In genomic region chr16:30122211-30123070, GRCm38 (mm10) we compare ENCODE assay signal across 20 mouse cellular contexts. TPM values are rescaled to one million over a fixed set of nuclear protein-coding genes. Genes with fewer than 3 reads are reported as not detected.
DNase-seq lines count a peak whose midpoint lies in the region; ATAC-seq and TF ChIP-seq lines count a peak whose summit lies in the region.
"Had no signal": no experiment of that assay in that cellular context is flagged by ENCODE, and none has a peak within 500 bp of the region (broad histone marks: within the 10 kb centered on the region; RNA-seq: fewer than 3 reads in every experiment).

No protein-coding gene starts in this region.

- no peak for ATAC-seq in forebrain, embryonic 16.5 days
- ATAC-seq in hindbrain, embryonic 11.5 days (ENCODE audit: low FRiP score): no peak
- no peak for ATAC-seq in hindbrain, embryonic 12.5 days (ENCODE audit: low FRiP score)
- ATAC-seq in stomach, embryonic 16.5 days (ENCODE audit: insufficient read depth, low FRiP score): no peak
- ATAC-seq in stomach, postnatal 0 days (ENCODE audit: low FRiP score, low TSS enrichment): no peak
- ATAC-seq in intestine, postnatal 0 days: no peak
- ATAC-seq: hindbrain, embryonic 16.5 days had no signal

- H3K4me2 ChIP-seq in forebrain, embryonic 16.5 days (ENCODE audit: low read length): no peak overlapping the region
- H3K4me2 ChIP-seq in hindbrain, embryonic 11.5 days (replicated peaks; ENCODE audit: low read depth, low read length): no peak overlapping the region
- H3K4me2 ChIP-seq in hindbrain, embryonic 12.5 days (replicated peaks): no peak overlapping the region
- no peak overlapping the region for H3K4me2 ChIP-seq in stomach, embryonic 16.5 days (ENCODE audit: low read depth, low read length)
- no peak overlapping the region for H3K4me2 ChIP-seq in stomach, postnatal 0 days (replicated peaks; ENCODE audit: low read depth)
- no peak overlapping the region for H3K4me2 ChIP-seq in intestine, postnatal 0 days (replicated peaks; ENCODE audit: low read depth)
- H3K4me2 ChIP-seq: liver, embryonic 11.5 days had no signal

- H3K36me3 ChIP-seq in forebrain, embryonic 10.5 days (replicated peaks): no peaks in the 10 kb centered on the region
- H3K36me3 ChIP-seq in forebrain, embryonic 16.5 days (ENCODE audit: control insufficient read depth, insufficient read depth): no peaks in the 10 kb centered on the region
- no peaks in the 10 kb centered on the region for H3K36me3 ChIP-seq in hindbrain, embryonic 11.5 days (ENCODE audit: control insufficient read depth, insufficient read depth, low read length)
- no peaks in the 10 kb centered on the region for H3K36me3 ChIP-seq in hindbrain, embryonic 12.5 days
- no peaks in the 10 kb centered on the region for H3K36me3 ChIP-seq in stomach, embryonic 16.5 days (ENCODE audit: control insufficient read depth, insufficient read depth, low read length)
- H3K36me3 ChIP-seq in stomach, postnatal 0 days (ENCODE audit: control insufficient read depth, insufficient read depth, low read length): no peaks in the 10 kb centered on the region
- no peaks in the 10 kb centered on the region for H3K36me3 ChIP-seq in intestine, postnatal 0 days (ENCODE audit: control insufficient read depth, insufficient read depth)

- H3K4me1 ChIP-seq in forebrain, embryonic 10.5 days: peaks cover 48% of the 10 kb centered on the region
- H3K4me1 ChIP-seq in forebrain, embryonic 16.5 days (replicated peaks; ENCODE audit: control insufficient read depth, insufficient read depth, low read length): peaks cover 7% of the 10 kb centered on the region
- peaks cover 7% of the 10 kb centered on the region; the same call in 1 of the 2 replicates for H3K4me1 ChIP-seq in hindbrain, embryonic 11.5 days (replicated peaks; ENCODE audit: control insufficient read depth, insufficient read depth, low read length)
- peaks cover 24% of the 10 kb centered on the region for H3K4me1 ChIP-seq in hindbrain, embryonic 12.5 days
- peaks cover 12% of the 10 kb centered on the region; the same call in 1 of the 2 replicates for H3K4me1 ChIP-seq in stomach, embryonic 16.5 days (ENCODE audit: control insufficient read depth, insufficient read depth, low read length)
- no peaks in the 10 kb centered on the region for H3K4me1 ChIP-seq in stomach, postnatal 0 days (replicated peaks; ENCODE audit: control insufficient read depth, insufficient read depth)
- no peaks in the 10 kb centered on the region for H3K4me1 ChIP-seq in intestine, postnatal 0 days (replicated peaks; ENCODE audit: control insufficient read depth, insufficient read depth, low read length)

- H3K9me3 ChIP-seq in forebrain, embryonic 10.5 days: peaks cover 4% of the 10 kb centered on the region
- H3K9me3 ChIP-seq in forebrain, embryonic 16.5 days (ENCODE audit: control insufficient read depth, low read length): no peaks in the 10 kb centered on the region
- H3K9me3 ChIP-seq in hindbrain, embryonic 11.5 days (ENCODE audit: control insufficient read depth, low read length): no peaks in the 10 kb centered on the region
- 0 out of 2 replicates have a peak, but pooled peaks cover 2% of the 10 kb centered on the region for H3K9me3 ChIP-seq in hindbrain, embryonic 12.5 days (replicated peaks)
- no peaks in the 10 kb centered on the region for H3K9me3 ChIP-seq in stomach, embryonic 16.5 days (replicated peaks; ENCODE audit: control insufficient read depth, low read length)
- no peaks in the 10 kb centered on the region for H3K9me3 ChIP-seq in stomach, postnatal 0 days (ENCODE audit: control insufficient read depth, low read length)
- no peaks in the 10 kb centered on the region for H3K9me3 ChIP-seq in intestine, postnatal 0 days (ENCODE audit: control insufficient read depth)

- H3K27ac ChIP-seq in forebrain, embryonic 10.5 days: peak overlapping the region; percentile 1; the same call in 1 of the 2 replicates
- H3K27ac ChIP-seq in forebrain, embryonic 16.5 days (ENCODE audit: low read length): no peak overlapping the region
- H3K27ac ChIP-seq in hindbrain, embryonic 11.5 days (ENCODE audit: low read depth, low read length): no peak overlapping the region
- no peak overlapping the region for H3K27ac ChIP-seq in hindbrain, embryonic 12.5 days
- no peak overlapping the region for H3K27ac ChIP-seq in stomach, embryonic 16.5 days (ENCODE audit: low read length)
- no peak overlapping the region for H3K27ac ChIP-seq in stomach, postnatal 0 days (replicated peaks)
- no peak overlapping the region for H3K27ac ChIP-seq in intestine, postnatal 0 days (ENCODE audit: low read depth, low read length)

- TF ChIP-seq EP300 in stomach, postnatal 0 days (optimal IDR thresholded peaks at IDR 0.05): no peak

- no peak overlapping the region for H3K9ac ChIP-seq in forebrain, embryonic 16.5 days (replicated peaks; ENCODE audit: low read depth, low read length)
- no peak overlapping the region for H3K9ac ChIP-seq in hindbrain, embryonic 11.5 days (ENCODE audit: low read depth, low read length)
- no peak overlapping the region for H3K9ac ChIP-seq in hindbrain, embryonic 12.5 days
- 0 out of 2 replicates have a peak overlapping the region, but pooled peaks have one; percentile 39 for H3K9ac ChIP-seq in stomach, embryonic 16.5 days (ENCODE audit: low read length)
- H3K9ac ChIP-seq in stomach, postnatal 0 days (ENCODE audit: low read length): no peak overlapping the region; the same call in 1 of the 2 replicates
- no peak overlapping the region for H3K9ac ChIP-seq in intestine, postnatal 0 days (ENCODE audit: low read depth, low read length)

- peak overlapping the region; percentile 5 for H3K4me3 ChIP-seq in forebrain, embryonic 10.5 days
- no peak overlapping the region for H3K4me3 ChIP-seq in forebrain, embryonic 16.5 days (replicated peaks; ENCODE audit: low read length)
- no peak overlapping the region for H3K4me3 ChIP-seq in hindbrain, embryonic 11.5 days (ENCODE audit: low read depth, low read length)
- no peak overlapping the region for H3K4me3 ChIP-seq in hindbrain, embryonic 12.5 days
- no peak overlapping the region for H3K4me3 ChIP-seq in stomach, embryonic 16.5 days (replicated peaks; ENCODE audit: low read length)
- H3K4me3 ChIP-seq in stomach, postnatal 0 days (ENCODE audit: low read depth, low read length): no peak overlapping the region
- H3K4me3 ChIP-seq in intestine, postnatal 0 days (ENCODE audit: low read depth, low read length): no peak overlapping the region

- peaks cover 96% of the 10 kb centered on the region for H3K27me3 ChIP-seq in forebrain, embryonic 10.5 days (ENCODE audit: poor library complexity, severe bottlenecking)
- H3K27me3 ChIP-seq in forebrain, embryonic 16.5 days (replicated peaks; ENCODE audit: control insufficient read depth, insufficient read depth, low read length): peaks cover 25% of the 10 kb centered on the region
- H3K27me3 ChIP-seq in hindbrain, embryonic 11.5 days (ENCODE audit: control insufficient read depth, insufficient read depth, low read length): peaks cover 79% of the 10 kb centered on the region
- peaks cover 89% of the 10 kb centered on the region for H3K27me3 ChIP-seq in hindbrain, embryonic 12.5 days
- H3K27me3 ChIP-seq in stomach, embryonic 16.5 days (ENCODE audit: control insufficient read depth, insufficient read depth, low read length): no peaks in the 10 kb centered on the region; the same call in 1 of the 2 replicates
- no peaks in the 10 kb centered on the region for H3K27me3 ChIP-seq in stomach, postnatal 0 days (ENCODE audit: control insufficient read depth, insufficient read depth, low read length)
- H3K27me3 ChIP-seq in intestine, postnatal 0 days (replicated peaks; ENCODE audit: control insufficient read depth, insufficient read depth, low read length): no peaks in the 10 kb centered on the region

- no peak for TF ChIP-seq CTCF in stomach, postnatal 0 days (IDR thresholded peaks at IDR 0.05; ENCODE audit: low read depth)
- no peak for TF ChIP-seq CTCF in intestine, postnatal 0 days (IDR thresholded peaks at IDR 0.05; ENCODE audit: low read depth)

- DNase-seq in forebrain, embryonic 10.5 days (ENCODE audit: extremely low spot score, low spot score): no peak
- DNase-seq in hindbrain, embryonic 11.5 days (ENCODE audit: low spot score): peak; percentile 50
- no peak for DNase-seq in stomach, postnatal 0 days (ENCODE audit: low spot score)
- no peak for DNase-seq in urinary bladder, postnatal 10 days (ENCODE audit: low spot score)
- DNase-seq: adrenal gland, adult 8-10 months; cerebellum, adult 11 months; cerebellum, postnatal 25 days; heart, adult 11 months; kidney, adult 18-20 months; kidney, postnatal 14 days; left cerebral cortex, postnatal 4 days; lung, postnatal 10 days; spleen, adult 18-20 months; thymus, postnatal 14 days had no signal

- WGBS in forebrain, embryonic 10.5 days: 5% methylated on average over 29 of the region's 29 CpGs
- 22% methylated on average over 29 of the region's 29 CpGs for WGBS in forebrain, embryonic 16.5 days
- 6% methylated on average over 29 of the region's 29 CpGs for WGBS in hindbrain, embryonic 11.5 days
- 7% methylated on average over 29 of the region's 29 CpGs for WGBS in hindbrain, embryonic 12.5 days
- WGBS in stomach, embryonic 16.5 days: 40% methylated on average over 29 of the region's 29 CpGs
- WGBS in stomach, postnatal 0 days: 57% methylated on average over 29 of the region's 29 CpGs
- 61% methylated on average over 29 of the region's 29 CpGs for WGBS in intestine, postnatal 0 days

RNA-seq across cellular contexts. Expression of gene Hes1, which starts 58.3 kb away (rescaled TPM):
- 42.5 and 49.0 TPM in 2 replicates for polyA plus RNA-seq in forebrain, embryonic 10.5 days (2016; fragmentation: Nextera tagmentation; extraction: Ambion mirVana)
- polyA plus RNA-seq in forebrain, embryonic 16.5 days (2015; fragmentation: Nextera tagmentation; extraction: Ambion mirVana): 9.6 and 14.5 TPM in 2 replicates
- polyA plus RNA-seq in hindbrain, embryonic 11.5 days (2014; fragmentation: Nextera tagmentation; extraction: Ambion mirVana): 28.8 and 32.9 TPM in 2 replicates
- polyA plus RNA-seq in hindbrain, embryonic 12.5 days (2016; fragmentation: Nextera tagmentation; extraction: Ambion mirVana): 39.5 and 40.3 TPM in 2 replicates
- polyA plus RNA-seq in stomach, embryonic 16.5 days (2015; fragmentation: Nextera tagmentation; extraction: Ambion mirVana): 34.4 and 38.5 TPM in 2 replicates
- 66.2 and 73.1 TPM in 2 replicates for polyA plus RNA-seq in stomach, postnatal 0 days (2015; fragmentation: Nextera tagmentation; extraction: Ambion mirVana)
- 44.0 and 52.9 TPM in 2 replicates for polyA plus RNA-seq in intestine, postnatal 0 days (2015; fragmentation: Nextera tagmentation; extraction: Ambion mirVana)
